Mouse (Mus musculus) olfactory bulb, adult 2 months (tissue): ENCODE data around the gene Fbxl8. TPM values are rescaled to one million over a fixed set of nuclear protein-coding genes. Genes with fewer than 3 reads are reported as not detected.

Experiments used
- H3K27ac ChIP-seq: fragments of 200-500 bp; 2 replicates; pipeline ENCODE4 v1.5.1; 2012; ENCODE audit warnings: low read depth, low read length; ENCODE audit not compliant: insufficient read depth
- H3K4me1 ChIP-seq: fragments of 200-500 bp; 2 replicates; pipeline ENCODE4 v1.6.1; 2012; ENCODE audit warnings: low read length; ENCODE audit not compliant: control insufficient read depth, insufficient read depth
- H3K4me3 ChIP-seq: fragments of 200-500 bp; 2 replicates; pipeline ENCODE4 v1.5.1; 2012; ENCODE audit warnings: mild to moderate bottlenecking, low read depth, low read length, moderate library complexity; ENCODE audit not compliant: insufficient read depth
- CTCF ChIP-seq: fragments of 200-500 bp; IDR thresholded peaks from 2 replicates; pipeline ENCODE4 v1.5.1; 2012; ENCODE audit warnings: low read depth, mild to moderate bottlenecking, low read length, moderate library complexity; ENCODE audit not compliant: insufficient read depth
- POLR2A ChIP-seq: fragments of 200-500 bp; IDR thresholded peaks from 2 replicates; pipeline ENCODE4 v1.6.1; 2012; ENCODE audit warnings: mild to moderate bottlenecking, low read depth, low read length, moderate library complexity; ENCODE audit not compliant: insufficient read depth
- WGBS: fragments of 180-500 bp; shearing (Covaris S2); methylation state at CpG from one replicate; pipeline ENCODE4 v1.1.7; 2018; 5-methylcytosine and 5-hydroxymethylcytosine counted together
- polyA plus RNA-seq: library from polyadenylated mRNA; stranded (reverse); fragments of >200 nt; gene quantifications from 2 replicates; pipeline ENCODE4 v1.2.4, GENCODE M21; 2012; ENCODE audit warnings: low replicate concordance; ENCODE audit not compliant: missing spikeins, insufficient read depth, insufficient read length

The Fbxl8 gene
- polyA plus RNA-seq, 1 experiment, result not detected

DNA sequence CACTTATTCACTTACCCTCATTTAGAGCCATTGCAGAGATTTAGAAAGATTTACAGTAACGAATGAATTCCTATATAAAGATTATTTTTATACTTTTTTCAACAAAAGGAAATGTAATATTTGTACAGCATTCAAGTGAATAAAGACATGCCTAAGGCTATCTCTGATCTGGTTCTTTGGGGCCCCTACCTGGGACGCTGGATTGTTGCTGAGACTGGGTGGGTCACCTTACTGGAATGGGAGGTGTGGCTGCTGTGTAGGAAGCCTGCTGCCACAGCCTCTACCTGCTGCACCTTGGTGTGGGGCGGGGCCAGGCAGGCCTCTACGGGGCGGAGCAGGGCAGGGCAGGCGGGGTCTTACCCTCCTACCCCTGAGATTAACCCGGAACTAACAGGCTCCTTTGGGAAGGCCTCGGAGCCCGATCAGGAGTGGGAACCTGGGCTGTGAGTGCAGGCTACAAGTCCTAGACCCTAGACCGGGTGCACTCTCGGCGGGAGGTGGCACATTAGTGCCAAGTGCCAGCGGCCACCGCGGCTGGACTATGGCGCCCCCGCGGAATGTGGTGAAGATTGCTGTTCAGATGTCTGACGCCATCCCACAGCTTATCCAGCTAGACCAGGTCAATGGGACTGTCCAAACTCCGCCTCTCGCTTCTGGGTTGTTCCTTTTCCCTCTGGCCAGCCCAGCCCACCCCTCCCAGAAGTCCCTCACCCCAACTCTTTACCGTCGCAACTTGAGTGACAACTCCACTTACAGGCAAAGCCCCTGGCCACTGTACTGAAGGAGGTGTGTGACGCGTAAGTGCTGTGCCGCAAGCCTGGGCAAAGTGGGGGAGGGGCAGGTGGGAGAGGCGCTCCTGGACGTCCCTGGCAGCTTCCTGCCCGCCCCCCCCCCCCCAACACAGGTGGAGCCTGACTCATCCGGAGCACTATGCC is 41.0 kb downstream of the Fbxl8 start, which contains the start of gene Elmo3:
Gene Elmo3 (plus strand): TSS at position 391 of the 935 bp plus-strand sequence.
- TF ChIP-seq POLR2A (no peak), CTCF (no peak)
- Histone ChIP-seq H3K27ac (no peak within 1 kb of the TSS; the same call in 1 of the 2 replicates), H3K4me1 (peaks cover 27% of the 10 kb centered on the region), H3K4me3 (peak within 1 kb of the TSS; percentile 31)
- WGBS, result 4% methylated on average over 30 of the region's 30 CpGs

DNA sequence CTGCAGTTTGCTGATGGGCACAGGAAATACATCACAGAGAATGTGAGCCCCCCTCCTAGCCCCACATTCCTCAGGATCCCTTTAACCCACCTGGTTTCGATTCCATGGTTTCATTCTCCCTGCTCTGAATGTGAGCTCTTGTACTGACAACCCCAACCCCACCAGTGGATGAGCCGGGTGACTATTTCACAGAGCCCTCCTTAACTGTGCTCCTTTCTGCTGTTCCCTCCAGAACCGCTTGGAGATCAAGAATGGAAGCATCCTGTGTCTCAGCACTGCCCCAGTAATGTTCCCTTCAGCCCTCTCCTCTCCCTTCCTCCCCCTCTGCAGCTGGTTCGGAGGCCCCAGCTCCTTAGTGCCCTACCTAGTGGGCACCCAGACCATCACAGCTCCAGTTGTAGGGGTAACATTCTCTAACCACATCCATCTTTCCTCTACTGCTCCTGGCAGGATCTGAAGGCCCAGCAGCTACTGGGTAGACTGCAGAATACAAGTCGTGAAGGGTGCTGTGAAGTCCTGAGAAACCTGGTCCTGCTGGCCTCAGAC is 41.8 kb downstream of the Fbxl8 start:
- Histone ChIP-seq H3K4me3 (no peak overlapping the region), H3K4me1 (peaks cover 27% of the 10 kb centered on the region), H3K27ac (no peak overlapping the region)
- TF ChIP-seq POLR2A, result no peak; the same call in 1 of the 2 replicates
- no peak for TF ChIP-seq CTCF
- 43% methylated on average over 5 of the region's 5 CpGs for WGBS

DNA sequence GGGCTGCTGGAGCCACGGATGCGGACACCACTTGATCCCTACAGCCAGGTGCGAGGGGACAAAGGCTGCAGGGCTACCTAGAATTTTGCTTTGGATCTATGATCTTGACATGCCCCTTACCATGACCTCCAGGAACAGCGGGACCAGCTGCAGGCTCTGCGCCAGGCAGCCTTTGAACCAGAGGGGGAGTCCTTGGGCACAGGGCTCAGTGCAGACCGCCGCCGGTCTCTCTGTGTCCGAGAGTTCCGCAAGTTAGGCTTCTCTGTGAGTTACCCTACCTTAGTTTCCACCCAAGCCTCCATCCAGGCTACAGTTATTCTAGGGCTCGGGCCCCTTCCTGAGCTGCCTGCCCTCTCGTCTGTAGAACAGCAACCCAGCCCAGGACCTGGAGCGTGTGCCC is 43.2 kb downstream of the Fbxl8 start:
- Histone ChIP-seq H3K4me3 (no peak overlapping the region), H3K27ac (no peak overlapping the region), H3K4me1 (peaks cover 27% of the 10 kb centered on the region)
- no peak for TF ChIP-seq POLR2A
- no peak for TF ChIP-seq CTCF
- WGBS, result 95% methylated on average over 13 of the region's 13 CpGs

DNA sequence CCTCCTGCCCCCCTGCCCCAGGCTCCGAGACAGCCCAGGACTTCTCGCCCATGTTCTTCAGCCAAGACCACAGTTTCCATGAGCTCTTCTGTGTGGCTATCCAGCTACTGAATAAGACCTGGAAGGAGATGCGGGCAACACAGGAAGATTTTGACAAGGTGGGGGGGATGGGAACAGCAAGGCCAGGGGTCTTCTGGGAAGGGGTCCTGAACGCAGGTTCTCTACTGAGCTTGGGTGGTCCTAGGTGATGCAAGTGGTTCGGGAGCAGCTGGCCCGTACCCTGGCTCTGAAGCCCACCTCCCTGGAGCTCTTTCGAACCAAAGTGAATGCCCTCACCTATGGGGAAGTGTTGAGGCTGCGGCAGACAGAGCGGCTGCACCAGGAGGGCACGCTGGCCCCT is 44.0 kb downstream of the Fbxl8 start:
- no peak for TF ChIP-seq CTCF
- no peak overlapping the region for H3K4me3 ChIP-seq
- WGBS, result 94% methylated on average over 10 of the region's 10 CpGs
- no peak overlapping the region for H3K27ac ChIP-seq
- peaks cover 26% of the 10 kb centered on the region for H3K4me1 ChIP-seq

DNA sequence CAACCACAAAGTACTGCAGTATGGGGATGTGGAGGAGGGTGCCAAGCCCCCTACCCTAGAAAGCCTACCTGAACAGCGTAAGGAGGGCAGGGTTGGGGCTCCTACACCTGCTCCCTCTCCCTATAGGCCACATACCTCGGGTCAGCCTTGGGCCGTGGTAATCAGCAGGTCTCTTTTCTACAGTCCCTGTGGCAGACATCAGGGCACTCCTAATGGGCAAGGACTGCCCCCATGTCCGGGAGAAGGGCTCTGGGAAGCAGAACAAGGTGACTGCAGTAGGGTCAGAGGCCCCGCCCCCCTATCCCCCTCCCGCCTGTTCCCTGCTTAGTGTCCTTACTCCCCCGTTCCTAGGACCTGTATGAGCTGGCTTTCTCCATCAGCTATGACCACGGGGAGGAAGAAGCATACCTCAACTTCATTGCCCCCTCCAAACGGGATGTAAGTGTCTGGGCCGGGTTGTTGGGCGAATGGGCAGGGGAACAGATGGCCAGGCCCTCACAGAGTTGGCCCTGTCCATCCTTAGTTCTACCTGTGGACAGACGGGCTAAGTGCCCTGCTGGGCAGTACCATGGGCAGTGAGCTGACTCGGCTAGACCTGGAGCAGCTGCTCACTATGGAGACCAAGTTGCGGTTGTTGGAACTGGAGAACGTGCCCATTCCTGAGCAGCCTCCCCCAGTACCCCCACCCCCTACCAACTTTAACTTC is 44.8 kb downstream of the Fbxl8 start:
- H3K4me1 ChIP-seq, result peaks cover 21% of the 10 kb centered on the region
- no peak for TF ChIP-seq CTCF
- no peak for TF ChIP-seq POLR2A
- no peak overlapping the region for H3K4me3 ChIP-seq
- WGBS, result 81% methylated on average over 15 of the region's 15 CpGs
- no peak overlapping the region for H3K27ac ChIP-seq

DNA sequence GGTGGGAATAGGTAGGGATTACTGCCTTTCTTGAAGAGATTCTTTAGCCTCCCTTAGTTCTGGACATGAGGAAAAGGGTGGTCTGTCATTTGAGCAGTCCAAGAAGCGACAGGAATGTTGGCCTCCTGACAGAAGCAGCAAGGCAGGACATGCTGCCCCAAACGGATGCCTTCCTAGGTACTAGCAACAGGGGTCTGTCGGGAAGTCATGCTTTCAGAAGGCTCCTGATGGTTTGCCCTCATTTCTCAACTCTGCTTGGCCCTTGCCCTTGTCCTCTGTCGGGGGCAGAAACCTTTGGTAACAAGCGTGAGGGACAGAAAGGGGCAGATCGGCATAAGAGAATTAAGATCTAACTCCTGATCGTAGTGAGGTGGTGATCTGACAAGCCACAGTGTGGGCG is 45.7 kb downstream of the Fbxl8 start:
- peaks cover 14% of the 10 kb centered on the region for H3K4me1 ChIP-seq

DNA sequence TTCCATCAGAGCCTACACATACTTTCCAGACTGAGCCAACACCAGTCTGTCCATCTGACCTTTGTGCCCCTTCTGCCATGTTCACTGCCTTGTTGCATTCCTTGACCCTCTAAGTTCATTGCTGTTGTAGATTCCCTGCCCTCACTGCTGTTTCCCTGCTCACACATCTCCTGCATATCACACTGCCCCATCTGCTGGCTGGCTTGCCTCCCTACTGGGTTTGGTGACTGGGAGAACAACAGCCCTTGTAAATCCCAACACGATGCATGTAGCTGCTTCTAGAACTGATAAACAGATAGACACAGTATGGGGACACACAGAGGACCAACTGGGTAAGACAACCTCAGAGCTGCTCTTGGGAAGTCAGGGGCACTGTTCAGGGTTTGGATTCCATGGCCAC is 47.3 kb downstream of the Fbxl8 start:
- Histone ChIP-seq H3K4me1 (no peaks in the 10 kb centered on the region), H3K4me3 (no peak overlapping the region), H3K27ac (no peak overlapping the region)
- TF ChIP-seq CTCF (no peak), POLR2A (no peak)
- 26% methylated on average over 1 of the region's 1 CpGs for WGBS

More for the DNA sequence above, 45.7 kb downstream of the Fbxl8 start:
- Histone ChIP-seq H3K4me3 (no peak overlapping the region), H3K27ac (no peak overlapping the region)
- 87% methylated on average over 8 of the region's 8 CpGs for WGBS
- no peak for TF ChIP-seq CTCF
- no peak for TF ChIP-seq POLR2A

DNA sequence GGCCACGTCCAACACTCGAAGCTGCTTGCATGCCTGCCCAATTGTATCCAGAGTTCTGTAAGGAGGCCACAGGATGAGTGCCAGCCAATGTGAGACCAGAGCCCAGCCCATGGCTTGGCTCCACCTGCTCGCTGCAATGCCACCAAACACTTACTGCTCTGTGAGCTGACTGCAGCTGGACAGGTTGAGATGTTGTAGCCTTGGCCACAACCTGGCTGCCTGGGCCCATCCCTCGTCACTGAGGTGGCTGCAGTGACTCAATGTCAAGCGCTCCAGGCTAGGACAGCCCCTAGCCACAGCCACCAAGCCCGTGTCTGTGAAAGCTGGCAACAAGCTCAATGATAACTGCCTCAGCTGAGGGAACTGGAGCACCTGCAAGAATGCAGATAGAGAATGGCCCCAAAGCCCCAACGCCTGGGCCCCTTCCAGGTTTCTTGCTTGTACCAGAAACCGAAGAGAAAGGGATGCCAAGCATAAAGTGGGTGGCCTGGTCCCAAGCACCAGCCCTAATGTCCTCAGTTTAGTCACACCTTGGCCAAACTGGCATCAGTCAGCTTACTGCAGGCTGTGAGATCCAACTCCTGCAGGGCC is 48.5 kb downstream of the Fbxl8 start:
- no peak overlapping the region for H3K27ac ChIP-seq
- 89% methylated on average over 8 of the region's 8 CpGs for WGBS

More for the DNA sequence above, 48.5 kb downstream of the Fbxl8 start:
- H3K4me1 ChIP-seq, result no peaks in the 10 kb centered on the region
- no peak for TF ChIP-seq CTCF
- TF ChIP-seq POLR2A, result no peak
- no peak overlapping the region for H3K4me3 ChIP-seq
